Mouse (Mus musculus) liver, postnatal 0 days (tissue): Measurements from ENCODE around the gene Hspb9.

ENCODE experiments used
- CTCF ChIP-seq: sonication (generic); IDR thresholded peaks from 2 replicates; pipeline ENCODE4 v1.5.1; 2016; ENCODE audit warnings: antibody characterized with exemption, low read depth
- EP300 ChIP-seq: IDR thresholded peaks from 2 replicates; pipeline ENCODE4 v1.6.1; 2016; ENCODE audit warnings: antibody characterized with exemption, low read depth, mild to moderate bottlenecking

- TF ChIP-seq CTCF (peak; percentile 73), EP300 (no peak)
Observed at GRCm38 (mm10) chr11:100761547-100762045, 47.9 kb downstream of the Hspb9 start.
